Mouse (Mus musculus): ENCODE data around the gene AU015836.

The AU015836 gene

GRCm38 (mm10) chrX:93968444-93968843, at the start of gene AU015836:
Gene AU015836 (plus strand): TSS chrX:93968659.
- in situ Hi-C loops (cut with MboI, MseI): no loop called here

DNA sequence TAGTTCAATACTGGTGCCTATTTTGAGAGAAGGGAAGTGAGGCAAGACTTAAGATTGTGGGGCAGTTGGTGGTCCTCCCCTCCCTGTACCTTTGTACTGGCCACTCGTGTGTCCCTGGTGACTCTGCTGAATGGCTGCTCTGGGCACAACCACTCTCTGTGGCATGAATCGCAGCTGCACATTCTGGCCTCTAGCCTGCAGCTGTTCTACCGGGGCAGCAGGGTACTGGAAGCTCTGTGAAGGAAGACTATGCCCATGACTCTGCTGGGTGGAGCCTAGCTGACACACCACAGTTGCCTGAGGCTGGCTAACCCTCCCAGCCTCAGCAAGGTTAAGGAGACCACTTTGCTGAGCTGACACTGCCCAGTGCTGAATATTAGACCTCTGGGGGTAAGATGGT, 49.4 kb upstream of the AU015836 start:
- in situ Hi-C loops (cut with MboI, MseI): loop anchor here (5.0 kb wide), 1 partner anchor 68 kb away; no protein-coding TSS in a partner anchor

DNA sequence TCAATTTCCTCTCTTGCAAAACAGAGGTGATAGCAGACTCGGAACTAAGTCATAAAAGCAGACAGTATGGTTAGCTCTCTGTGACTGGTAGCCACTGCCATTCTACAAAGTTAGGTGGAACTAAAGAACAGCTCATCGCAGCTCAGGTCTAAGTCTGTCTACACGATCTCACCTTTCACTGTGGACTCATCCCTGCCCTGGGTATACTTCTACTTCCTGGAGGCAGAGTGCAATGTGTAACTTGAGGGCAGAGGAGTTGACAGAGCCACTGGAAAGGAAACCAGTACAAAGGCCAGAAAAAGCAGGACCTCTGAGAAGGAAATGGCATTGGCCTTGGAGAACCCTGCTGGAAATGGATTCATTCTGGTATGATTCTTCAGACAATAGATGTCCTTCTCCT, 40.1 kb upstream of the AU015836 start:
- in situ Hi-C loops (cut with MboI, MseI): no loop called here

- in situ Hi-C loops (cut with MboI, MseI): no loop called here
Observed at GRCm38 (mm10) chrX:93928794-93929193, 39.7 kb upstream of the AU015836 start.

DNA sequence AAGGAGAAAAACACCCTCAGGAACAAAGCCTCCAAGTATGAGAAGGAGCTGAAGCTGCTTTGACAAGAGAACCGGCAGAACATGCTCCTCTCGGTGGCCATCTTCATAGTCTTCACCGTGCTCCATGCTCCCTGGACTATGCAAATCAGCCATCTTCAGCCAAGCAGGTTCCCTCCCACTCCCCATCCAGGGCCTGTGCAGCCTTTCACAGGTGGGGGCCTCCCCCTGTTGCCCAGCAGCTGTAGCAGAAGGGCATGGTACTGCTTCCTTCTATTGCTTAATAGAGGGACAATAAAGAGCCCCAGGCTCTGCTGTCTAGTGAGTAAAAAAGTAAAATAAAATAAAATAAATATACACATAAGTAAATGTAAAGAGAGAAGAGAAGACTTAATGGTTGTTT, 36.8 kb upstream of the AU015836 start:
- in situ Hi-C loops (cut with MboI, MseI): no loop called here

- in situ Hi-C loops (cut with MboI, MseI): no loop called here
Observed at GRCm38 (mm10) chrX:93956727-93957126, 11.7 kb upstream of the AU015836 start.

- in situ Hi-C loops (cut with MboI, MseI): no loop called here
Observed at GRCm38 (mm10) chrX:93958502-93958901, 10.0 kb upstream of the AU015836 start.

DNA sequence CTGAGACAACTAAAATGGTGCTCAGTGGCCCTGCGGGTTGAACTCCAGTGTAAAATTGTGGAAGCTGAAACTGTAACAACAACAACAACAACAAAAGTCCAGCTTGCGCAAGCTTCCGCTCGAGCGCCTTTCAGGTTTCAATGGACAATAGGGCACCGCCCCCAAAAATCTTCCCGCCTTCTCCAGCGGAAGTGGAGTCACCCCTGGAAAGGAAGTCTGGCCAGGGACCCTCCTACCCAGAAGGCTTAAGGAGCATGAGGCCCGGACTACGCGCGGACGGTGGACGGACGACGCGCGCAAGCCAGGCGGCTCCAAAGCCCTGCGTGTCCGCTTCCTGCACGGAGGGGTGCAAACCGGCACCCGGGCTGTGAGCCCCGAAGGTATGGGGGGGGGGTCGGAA, 11.9 kb downstream of the AU015836 start:
- in situ Hi-C loops (cut with MboI, MseI): no loop called here

DNA sequence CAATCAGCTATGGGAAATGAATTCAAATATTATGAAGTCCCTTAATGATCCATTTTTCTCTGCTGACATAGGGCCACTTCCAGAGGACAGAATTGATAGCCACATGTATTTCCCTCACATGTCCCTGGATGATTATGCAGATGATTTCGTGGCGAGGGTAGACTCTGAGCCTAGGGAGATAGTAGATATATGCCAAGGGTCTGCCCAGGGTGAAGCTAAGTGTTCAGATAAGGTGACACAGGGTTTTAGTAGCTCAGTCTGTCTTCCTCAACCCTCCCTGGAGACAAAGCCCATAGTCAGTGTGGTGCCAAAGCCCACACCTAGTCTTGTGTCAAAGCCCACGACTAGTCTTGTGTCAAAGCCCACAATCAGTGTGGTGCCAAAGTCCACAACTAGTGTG, 13.7 kb downstream of the AU015836 start:
- in situ Hi-C loops (cut with MboI, MseI): no loop called here

GRCm38 (mm10) chrX:93985096-93985495, 16.6 kb downstream of the AU015836 start:
- in situ Hi-C loops (cut with MboI, MseI): loop anchor here (5.0 kb wide), 1 partner anchor 68 kb away; no protein-coding TSS in a partner anchor

GRCm38 (mm10) chrX:94006991-94007390, 38.5 kb downstream of the AU015836 start:
- in situ Hi-C loops (cut with MboI, MseI): no loop called here

- in situ Hi-C loops (cut with MboI, MseI): no loop called here
Observed at GRCm38 (mm10) chrX:94009442-94009841, 41.0 kb downstream of the AU015836 start.

DNA sequence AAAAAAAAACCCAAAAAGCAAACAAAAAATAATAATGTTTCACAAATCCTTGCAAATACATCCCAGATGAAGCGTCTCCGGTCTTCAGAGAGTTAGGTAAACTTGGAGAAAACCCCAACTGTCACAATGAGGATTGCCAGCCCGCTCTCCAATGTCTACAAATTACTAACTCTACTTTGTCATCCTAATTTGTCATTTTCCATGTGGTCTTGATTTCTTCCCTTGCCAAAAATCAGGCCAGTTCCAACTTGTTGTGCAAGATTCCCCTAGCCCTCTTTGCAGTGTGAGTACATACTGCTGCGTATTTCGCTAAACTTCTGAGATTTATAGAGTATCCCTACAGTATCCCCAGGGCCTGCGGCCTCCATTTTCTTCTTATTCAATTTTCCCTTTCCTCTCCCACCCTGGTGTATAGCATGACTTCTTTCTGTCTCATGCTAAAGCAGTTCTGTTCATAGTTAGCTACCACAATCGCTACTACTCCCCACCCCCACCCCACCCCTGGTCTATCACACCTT, 43.3 kb downstream of the AU015836 start:
- in situ Hi-C loops (cut with MboI, MseI): no loop called here

- in situ Hi-C loops (cut with MboI, MseI): no loop called here
Observed at GRCm38 (mm10) chrX:94012479-94013167, 44.2 kb downstream of the AU015836 start.

DNA sequence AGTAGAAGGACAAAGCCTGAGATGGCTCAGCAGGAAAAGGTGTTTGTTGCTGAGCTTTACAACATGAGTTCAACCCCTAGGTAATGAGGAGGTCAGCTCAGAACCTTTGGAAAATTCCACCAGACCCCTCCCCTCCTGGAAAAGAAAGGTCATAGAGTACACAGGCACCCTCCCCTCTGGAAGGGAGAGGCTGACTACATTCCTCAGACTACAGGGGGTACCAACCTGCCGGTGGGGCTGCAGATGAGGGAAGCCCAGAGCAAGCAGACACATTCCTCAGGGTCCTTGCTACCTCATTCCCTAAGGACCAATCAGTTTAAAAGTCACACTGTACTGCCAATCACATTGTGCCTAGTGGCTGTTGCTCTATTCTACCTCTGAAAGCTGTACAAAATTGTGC, 48.4 kb downstream of the AU015836 start:
- in situ Hi-C loops (cut with MboI, MseI): no loop called here

DNA sequence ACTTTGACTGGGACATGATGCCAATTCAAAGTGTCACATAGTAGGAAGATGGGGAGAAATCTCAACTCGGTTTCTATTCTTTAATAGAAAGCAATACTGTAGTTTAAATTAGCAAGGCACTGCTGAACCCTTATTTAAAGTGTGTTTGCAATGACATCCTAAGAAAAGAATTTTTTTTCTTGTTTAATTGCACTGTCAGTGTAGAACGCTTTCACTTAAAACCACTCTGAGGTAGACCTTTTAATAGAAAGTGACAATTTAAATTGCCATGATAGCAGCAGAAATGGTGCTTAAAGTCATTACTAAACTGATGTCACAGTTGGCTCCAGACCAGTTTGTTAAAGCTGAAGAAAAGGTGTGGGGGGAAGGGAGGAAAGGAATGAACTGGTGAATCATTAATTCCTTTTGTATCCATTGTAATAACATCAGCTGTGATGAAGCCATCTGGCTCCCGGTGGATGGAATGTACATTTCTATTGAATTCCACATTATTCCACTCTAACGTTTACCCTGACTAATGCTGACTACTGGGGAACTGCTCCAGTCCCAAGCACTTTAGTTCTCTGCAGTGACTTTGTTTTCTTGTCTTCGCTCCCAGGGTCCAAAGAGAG, 53.9 kb downstream of the AU015836 start:
- in situ Hi-C loops (cut with MboI, MseI): no loop called here

Measured in regulatory T cell (primary cell).